Mouse (Mus musculus): ENCODE measurements around the gene Fth1.

- TF ChIP-seq TAL1 (IDR thresholded peaks at IDR 0.05; ENCODE audit: low read length), result no peak
- no peak for TF ChIP-seq GATA1 (IDR thresholded peaks at IDR 0.05; ENCODE audit: low read length)
These were observed 17.6 kb downstream of the Fth1 start for GRCm38 (mm10) chr19:9998063-9998416.
